Mouse (Mus musculus) forebrain, postnatal 0 days (tissue): ENCODE results near the gene Tmem200a. TPM values are rescaled to one million over a fixed set of nuclear protein-coding genes. Genes with fewer than 3 reads are reported as not detected.
"Not testable (repeated sequence)": the region's sequence is repeated elsewhere in the genome, so short reads cannot be mapped to it uniquely, and the experiment has no call there.

Experiments
- ATAC-seq: fragments of 200-750 bp; cut with Nextera tagmentation; 2 replicates; pipeline ENCODE4 v1.8.0; 2017; ENCODE audit warnings: mild to moderate bottlenecking, moderate library complexity
- DNase-seq: peaks from one replicate; pipeline ENCODE4 v3.0.0-alpha.2; 2015
- H3K27ac ChIP-seq: fragments of 300-500 bp; sonication (generic); 2 replicates; pipeline ENCODE4 v1.5.1; 2014; ENCODE audit warnings: low read depth, mild to moderate bottlenecking, antibody characterized with exemption, low read length, moderate library complexity, mixed read lengths
- H3K27me3 ChIP-seq: fragments of 300-500 bp; sonication (generic); 2 replicates; pipeline ENCODE4 v1.6.1; 2014; ENCODE audit warnings: mild to moderate bottlenecking, low read length, mixed read lengths; ENCODE audit not compliant: insufficient read depth
- H3K36me3 ChIP-seq: fragments of 300-500 bp; sonication (generic); 2 replicates; pipeline ENCODE4 v1.6.1; 2014; ENCODE audit warnings: mild to moderate bottlenecking, moderate library complexity; ENCODE audit not compliant: insufficient read depth
- H3K4me1 ChIP-seq: fragments of 300-500 bp; sonication (generic); 2 replicates; pipeline ENCODE4 v1.6.1; 2014; ENCODE audit warnings: antibody characterized with exemption; ENCODE audit not compliant: insufficient read depth
- H3K4me2 ChIP-seq: fragments of 300-500 bp; sonication (generic); 2 replicates; pipeline ENCODE4 v1.6.1; 2014; ENCODE audit warnings: low read depth, mild to moderate bottlenecking, moderate library complexity
- H3K4me3 ChIP-seq: fragments of 300-500 bp; sonication (generic); 2 replicates; pipeline ENCODE4 v1.5.1; 2014; ENCODE audit warnings: low read depth, low read length, mixed read lengths
- H3K9ac ChIP-seq: fragments of 300-500 bp; sonication (generic); 2 replicates; pipeline ENCODE4 v1.6.1; 2014; ENCODE audit warnings: mild to moderate bottlenecking
- H3K9me3 ChIP-seq: fragments of 300-500 bp; sonication (generic); 2 replicates; pipeline ENCODE4 v1.6.1; 2016; ENCODE audit warnings: low read length
- CTCF ChIP-seq: sonication (generic); IDR thresholded peaks from 2 replicates; pipeline ENCODE4 v1.5.1; 2016; ENCODE audit warnings: antibody characterized with exemption, control low read depth, low read depth
- WGBS: fragments of 180-500 bp; shearing (Covaris S2); extraction: QIAGEN DNeasy Blood & Tissue Kit; methylation state at CpG from one replicate; pipeline ENCODE4 v1.1.7; 2014; 5-methylcytosine and 5-hydroxymethylcytosine counted together
- polyA plus RNA-seq: library from polyadenylated mRNA; unstranded; fragments of >200 nt; fragmentation: Nextera tagmentation; extraction: Ambion mirVana; gene quantifications from 2 replicates; pipeline ENCODE4 v1.2.1, GENCODE M21; 2015
- total RNA-seq: library from RNA; depleted of rRNA; stranded (reverse); fragments of >200 nt; gene quantifications from 2 replicates; pipeline ENCODE4 v1.2.3, GENCODE M21; 2014

Tmem200a gene
- total and polyA plus RNA-seq, 2 experiments from 2014 or later, result 20.0 to 27.9 TPM

GRCm38 (mm10) chr10:25927553-25928447 lies 151.1 kb downstream of the Tmem200a start:
- no peaks in the 10 kb centered on the region for H3K36me3 ChIP-seq
- H3K27me3 ChIP-seq, result no peaks in the 10 kb centered on the region
- DNase-seq (no peak), ATAC-seq (peak; percentile 30; the same call in 1 of the 2 replicates)
- peaks cover 15% of the 10 kb centered on the region; the same call in 1 of the 2 replicates for H3K4me1 ChIP-seq
- no peak overlapping the region for H3K4me2 ChIP-seq
- H3K9me3 ChIP-seq, result no peaks in the 10 kb centered on the region
- H3K27ac ChIP-seq, result no peak overlapping the region
- no peak overlapping the region for H3K4me3 ChIP-seq
- H3K9ac ChIP-seq, result no peak overlapping the region
- TF ChIP-seq CTCF, result no peak
- 40% methylated on average over 11 of the region's 11 CpGs for WGBS

GRCm38 (mm10) chr10:25920640-25921278 lies 158.1 kb downstream of the Tmem200a start:
- Histone ChIP-seq H3K27me3 (no peaks in the 10 kb centered on the region), H3K36me3 (no peaks in the 10 kb centered on the region), H3K4me2 (no peak overlapping the region), H3K4me1 (peaks cover 5% of the 10 kb centered on the region; the same call in 1 of the 2 replicates), H3K9ac (no peak overlapping the region), H3K4me3 (no peak overlapping the region), H3K9me3 (no peaks in the 10 kb centered on the region), H3K27ac (0 out of 2 replicates have a peak overlapping the region, but pooled peaks have one; percentile 21)
- 19% methylated on average over 4 of the region's 4 CpGs for WGBS
- DNase-seq (no peak), ATAC-seq (peak; percentile 38; the same call in 1 of the 2 replicates)
- TF ChIP-seq CTCF, result no peak

- no peak for ATAC-seq
- H3K4me2 ChIP-seq, result no peak overlapping the region
- peaks cover 5% of the 10 kb centered on the region; the same call in 1 of the 2 replicates for H3K4me1 ChIP-seq
- no peak overlapping the region for H3K27ac ChIP-seq
- no peaks in the 10 kb centered on the region for H3K27me3 ChIP-seq
- no peak overlapping the region for H3K9ac ChIP-seq
- H3K4me3 ChIP-seq, result no peak overlapping the region
- no peaks in the 10 kb centered on the region for H3K9me3 ChIP-seq
- no peaks in the 10 kb centered on the region for H3K36me3 ChIP-seq
- TF ChIP-seq CTCF, result no peak
- DNase-seq, result no peak
- 89% methylated on average over 2 of the region's 2 CpGs for WGBS
Measured at GRCm38 (mm10) chr10:25918103-25918502, 160.7 kb downstream of the Tmem200a start.

- Histone ChIP-seq H3K36me3 (no peaks in the 10 kb centered on the region), H3K4me1 (no peaks in the 10 kb centered on the region), H3K4me2 (no peak overlapping the region), H3K9me3 (no peaks in the 10 kb centered on the region), H3K27me3 (no peaks in the 10 kb centered on the region), H3K9ac (no peak overlapping the region), H3K4me3 (no peak overlapping the region), H3K27ac (no peak overlapping the region)
- DNase-seq, result no peak
- no peak for TF ChIP-seq CTCF
- ATAC-seq, result no peak
- WGBS, result 53% methylated on average over 6 of the region's 6 CpGs
Measured at GRCm38 (mm10) chr10:25910270-25910669, 168.6 kb downstream of the Tmem200a start.

GRCm38 (mm10) chr10:25908027-25909012 lies 170.5 kb downstream of the Tmem200a start:
- no peak overlapping the region for H3K4me3 ChIP-seq
- no peak overlapping the region for H3K4me2 ChIP-seq
- H3K4me1 ChIP-seq, result no peaks in the 10 kb centered on the region
- no peak overlapping the region for H3K27ac ChIP-seq
- 35% methylated on average over 10 of the region's 10 CpGs for WGBS
- DNase-seq, result no peak
- H3K9ac ChIP-seq, result no peak overlapping the region
- no peaks in the 10 kb centered on the region for H3K36me3 ChIP-seq
- TF ChIP-seq CTCF, result no peak
- H3K27me3 ChIP-seq, result no peaks in the 10 kb centered on the region
- no peaks in the 10 kb centered on the region for H3K9me3 ChIP-seq
- ATAC-seq, result no peak

GRCm38 (mm10) chr10:25894126-25894525 lies 184.7 kb downstream of the Tmem200a start:
- WGBS, result 91% methylated on average over 5 of the region's 5 CpGs
- not testable (repeated sequence) for H3K27ac ChIP-seq, H3K4me2 ChIP-seq, H3K4me3 ChIP-seq, DNase-seq, H3K27me3 ChIP-seq, H3K9me3 ChIP-seq, H3K36me3 ChIP-seq, H3K4me1 ChIP-seq, H3K9ac ChIP-seq, ATAC-seq
